Mouse (Mus musculus) spleen, postnatal 36 days (tissue): ENCODE measurements around the gene Eng.

Experiments
- DNase-seq, 2 experiments: peaks; one replicate each; pipeline ENCODE4 v3.0.0; 2022; ENCODE audit warnings: low spot score in 2 of 2, mixed read lengths in 1 of 2

Eng gene

DNA sequence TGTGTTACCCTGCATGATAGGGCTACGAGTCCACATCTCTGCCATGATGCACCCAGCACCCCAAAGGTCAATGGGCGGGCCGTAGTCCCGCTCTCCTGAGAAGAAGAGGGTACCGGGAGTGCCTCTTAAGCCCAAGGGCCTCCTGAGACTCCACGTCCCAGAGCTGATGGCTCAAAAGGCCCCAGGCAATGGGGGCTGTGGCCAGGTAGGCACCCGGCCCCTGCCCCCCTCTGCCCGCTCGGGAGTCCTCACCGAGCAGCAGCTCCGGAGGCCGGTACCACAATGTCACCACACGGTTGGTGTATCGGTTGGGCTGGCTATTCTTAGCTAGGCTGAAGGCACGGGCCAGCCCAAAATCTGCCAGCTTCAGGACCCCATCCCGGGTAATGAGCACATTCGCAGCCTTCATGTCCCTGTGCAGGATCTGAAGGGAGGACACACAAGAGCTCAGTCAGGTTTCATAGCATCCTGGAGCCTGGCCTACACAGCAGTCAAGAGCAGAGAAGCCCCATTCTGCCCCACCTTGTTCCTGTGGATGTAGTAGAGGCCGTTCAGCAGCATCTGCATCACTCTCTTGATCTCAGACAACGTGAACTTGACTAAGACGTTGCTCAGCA, 63.2 kb downstream of the Eng start:
- no peak for DNase-seq

DNA sequence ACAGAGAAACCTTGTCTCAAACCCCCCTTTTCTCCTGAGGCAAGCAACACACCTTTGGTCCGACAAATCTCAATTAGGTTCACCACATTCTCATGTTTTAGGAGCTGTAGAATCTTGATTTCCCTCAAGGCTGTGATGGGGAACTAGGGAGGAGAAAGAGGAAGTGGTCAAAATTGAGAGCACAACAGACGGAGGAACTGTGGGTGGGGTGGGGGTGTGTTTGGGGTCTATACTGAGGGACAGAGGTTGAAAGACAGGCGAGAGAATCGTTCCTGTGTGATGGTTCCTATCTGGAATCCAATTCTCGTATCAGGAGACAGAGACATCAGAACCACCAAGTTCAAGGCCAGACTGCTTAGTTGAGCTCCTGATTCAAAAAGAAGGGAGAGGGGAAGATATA, 64.0 kb downstream of the Eng start:
- peak; percentile 74 to 79 for DNase-seq

- no peak for DNase-seq
Observed at GRCm38 (mm10) chr2:32711301-32712056, 65.1 kb downstream of the Eng start.

- DNase-seq: peak; percentile 73
Observed at GRCm38 (mm10) chr2:32712108-32712551, 65.7 kb downstream of the Eng start.

GRCm38 (mm10) chr2:32712586-32712933, 66.2 kb downstream of the Eng start:
- DNase-seq: peak; percentile 95 to 96

DNA sequence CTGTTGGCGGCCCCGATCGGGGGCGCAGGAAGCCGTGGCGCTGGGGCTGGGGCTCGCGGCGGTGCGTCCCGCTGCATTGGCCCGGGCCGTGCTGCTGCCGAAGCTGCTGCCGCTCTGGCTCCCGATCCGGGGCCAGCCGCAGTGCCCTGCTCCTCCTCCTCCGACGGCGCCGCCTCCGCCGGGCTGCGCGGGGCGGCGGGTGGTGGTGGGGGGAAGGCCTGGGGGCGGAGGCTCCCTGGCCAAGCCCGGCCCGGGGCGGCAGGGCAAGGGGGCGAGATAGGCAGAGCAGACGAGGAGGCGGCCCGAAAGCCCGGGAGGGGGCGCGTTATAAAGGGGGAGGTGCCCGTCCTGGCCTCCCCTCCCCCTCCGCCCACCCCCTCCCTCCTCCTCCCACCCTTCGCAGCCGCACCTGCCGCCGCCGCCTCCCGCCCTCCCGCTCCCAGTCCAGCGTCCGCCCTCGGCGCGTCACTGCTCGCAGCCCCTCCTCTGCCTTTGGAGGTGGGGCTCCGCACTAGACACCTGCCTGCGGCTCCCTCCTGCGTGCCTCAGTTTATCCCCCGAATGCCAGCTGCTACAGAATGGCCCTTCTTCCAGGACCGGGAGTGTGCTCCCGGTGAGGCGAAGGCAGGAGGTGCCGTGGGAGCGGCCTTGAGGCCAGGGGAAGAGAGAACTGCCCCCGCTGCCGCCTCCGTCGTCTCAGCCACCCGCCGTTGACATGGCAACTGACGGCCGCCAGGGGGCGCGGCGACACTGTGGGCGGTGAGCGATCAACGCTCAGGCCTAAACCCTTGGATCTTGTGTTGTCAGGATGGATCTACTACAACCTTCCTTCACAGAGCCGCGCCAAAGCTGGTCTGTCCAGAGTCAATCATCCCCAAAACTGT, 66.8 kb downstream of the Eng start, which contains the start of gene Cdk9:
TSS of gene Cdk9 (minus strand) at position 143 of the 884 bp plus-strand sequence.
- DNase-seq: peak; percentile 91 to 92

- peak; percentile 50 to 63 for DNase-seq
Observed at GRCm38 (mm10) chr2:32714117-32714986, 68.0 kb downstream of the Eng start.

DNA sequence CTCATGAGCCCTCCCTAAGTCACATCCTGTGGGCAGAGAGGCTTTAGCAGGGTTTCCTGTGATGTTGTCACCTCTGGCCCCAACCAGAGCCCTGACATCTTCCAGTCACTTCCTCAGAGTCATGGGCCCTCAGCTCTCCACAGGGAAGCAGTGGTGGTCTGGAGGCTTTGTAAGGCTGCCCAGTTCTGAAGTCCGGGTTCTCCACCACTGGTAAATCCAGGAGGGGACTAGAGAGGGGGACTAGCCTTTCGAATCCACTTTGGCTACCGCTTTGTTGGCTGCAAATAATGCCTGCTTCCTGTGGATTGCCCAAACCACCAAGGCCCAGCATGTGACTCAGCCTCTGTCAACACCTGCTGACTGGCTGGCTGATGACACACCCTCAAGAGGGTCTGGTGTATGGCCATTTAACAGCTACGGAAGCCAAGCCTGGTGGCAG, 68.6 kb downstream of the Eng start:
- DNase-seq: peak; percentile 73 to 78

DNA sequence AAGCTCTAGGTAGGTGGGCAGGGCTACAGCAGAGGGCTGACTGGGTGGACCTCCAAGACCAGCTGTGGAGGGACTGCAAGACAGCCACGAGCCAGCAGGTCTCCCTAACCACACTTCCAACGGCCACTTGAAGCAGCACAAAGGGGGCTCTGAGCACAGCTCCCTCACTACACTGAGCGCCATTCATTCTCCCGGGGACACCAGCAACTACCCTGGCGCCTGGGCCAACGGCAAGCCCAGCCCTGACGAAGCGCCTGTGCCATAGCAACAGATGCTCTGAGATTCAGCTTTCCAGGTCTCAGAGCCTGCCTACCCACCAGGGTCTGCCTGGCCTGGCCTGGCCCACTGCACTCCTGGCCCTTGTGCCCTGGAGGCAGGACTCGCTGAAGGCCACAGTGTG, 72.4 kb downstream of the Eng start:
- no peak for DNase-seq

DNA sequence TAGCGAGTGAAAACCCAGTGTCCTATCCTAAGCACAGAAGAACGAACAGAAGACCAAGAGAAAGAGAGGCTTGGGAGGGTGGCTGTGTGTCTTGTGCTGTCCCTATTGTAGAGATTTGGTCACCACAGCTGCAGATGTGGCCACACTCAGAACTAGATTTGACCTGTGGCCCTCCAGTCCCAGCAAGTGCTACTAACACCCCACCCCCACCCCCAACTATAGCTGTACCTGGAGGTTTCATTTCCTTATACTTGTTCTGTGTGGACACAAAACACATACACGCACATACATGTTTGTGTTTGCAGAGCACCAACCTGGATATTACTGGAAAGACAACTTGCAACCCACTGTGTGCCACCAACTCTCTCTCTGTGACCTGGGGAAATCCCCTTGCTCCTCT, 73.7 kb downstream of the Eng start:
- DNase-seq: no peak

- peak; percentile 82 to 84 for DNase-seq
Observed at GRCm38 (mm10) chr2:32720681-32721229, 74.4 kb downstream of the Eng start, which contains the start of gene Sh2d3c. TSS of gene Sh2d3c (plus strand) at chr2:32721055.

DNA sequence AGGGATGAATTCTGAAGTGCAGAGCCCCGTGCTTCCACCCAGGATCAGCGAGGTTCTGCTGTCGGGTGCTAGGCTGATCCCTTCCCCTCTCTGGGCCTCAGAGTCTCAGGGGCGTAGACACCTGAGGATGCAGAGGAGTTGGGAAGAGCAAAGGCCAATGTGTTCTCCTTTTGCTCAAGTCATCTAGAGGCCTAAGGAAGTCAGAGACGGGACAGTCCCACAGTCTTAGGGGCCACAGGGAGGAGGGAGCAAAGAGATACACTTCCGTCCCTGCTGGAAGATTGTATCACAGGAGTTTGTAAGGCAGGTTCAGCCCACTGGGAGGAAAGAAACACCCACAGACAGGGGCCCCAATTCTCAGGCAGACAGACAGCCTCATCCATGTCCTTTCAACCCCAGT, 75.7 kb downstream of the Eng start:
- DNase-seq: peak; percentile 54 to 61

DNA sequence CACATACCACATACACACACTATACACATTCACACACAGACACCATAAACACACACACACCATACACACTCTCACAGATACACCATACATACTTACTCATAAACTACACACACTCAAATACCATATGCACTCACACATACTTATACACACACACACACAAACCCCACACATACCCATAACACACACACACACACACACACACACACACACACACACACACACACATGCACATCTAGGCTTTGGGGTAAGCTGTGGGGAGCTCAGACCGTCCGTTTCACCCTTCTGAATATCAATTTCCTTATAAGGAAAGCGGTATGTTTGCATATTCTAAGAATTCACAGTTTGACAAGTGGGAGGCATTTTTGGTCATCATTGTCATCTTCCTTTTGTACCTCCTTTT, 76.2 kb downstream of the Eng start:
- DNase-seq: no peak

GRCm38 (mm10) chr2:32724149-32724548, 77.8 kb downstream of the Eng start:
- no peak for DNase-seq

GRCm38 (mm10) chr2:32724832-32725790, 78.7 kb downstream of the Eng start:
- DNase-seq: peak in 1 of 2 experiments; percentile 39

GRCm38 (mm10) chr2:32727435-32727834, 81.0 kb downstream of the Eng start:
- peak; percentile 86 to 89 for DNase-seq

GRCm38 (mm10) chr2:32728463-32728862, 82.1 kb downstream of the Eng start:
- DNase-seq: no peak

DNA sequence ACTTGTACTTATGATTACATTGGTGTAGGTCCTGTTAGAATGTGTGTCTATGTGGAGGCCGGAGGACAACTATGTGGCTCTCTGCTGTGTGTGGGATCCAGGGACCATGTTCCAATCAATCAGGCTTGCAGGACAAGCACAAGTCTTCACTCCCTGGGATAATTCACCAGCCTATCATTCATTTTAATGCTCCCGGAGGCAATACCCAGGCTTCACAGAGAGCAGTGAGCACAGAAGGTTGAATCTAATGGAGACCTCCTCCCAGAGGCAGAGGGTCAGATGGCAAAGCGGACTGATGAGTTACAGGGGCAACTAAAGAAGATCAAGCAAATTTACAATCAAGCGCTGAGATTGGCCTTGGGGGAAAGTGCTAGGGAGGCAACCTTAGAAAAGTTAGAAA, 83.2 kb downstream of the Eng start:
- DNase-seq: no peak

DNA sequence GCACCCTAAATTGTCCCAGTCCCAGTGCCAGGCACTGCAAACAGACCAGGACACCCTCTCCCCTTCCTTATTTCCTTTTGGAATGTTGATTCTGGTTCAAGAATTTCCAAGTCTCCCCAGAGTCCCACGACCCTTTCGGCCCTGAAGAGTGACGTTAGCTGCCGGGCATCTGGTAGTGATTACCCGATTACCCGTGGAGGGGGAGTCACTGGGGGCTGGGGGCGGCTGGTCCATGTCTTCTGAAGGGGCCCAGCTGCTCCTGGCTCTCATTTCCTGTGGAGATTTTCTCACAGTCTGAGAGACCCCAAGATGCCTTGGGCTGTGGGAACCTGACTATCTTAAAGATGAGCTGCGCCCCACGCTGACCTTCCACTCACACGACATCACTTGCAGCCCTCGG, 84.5 kb downstream of the Eng start:
- DNase-seq: no peak

- no peak for DNase-seq
Observed at GRCm38 (mm10) chr2:32731911-32732310, 85.5 kb downstream of the Eng start.
